Mouse (Mus musculus) thymus, adult 2 months (tissue): ENCODE measurements at regions not wholly inside any gene's neighbourhood (a gene's known extent, or its start where the extent isn't known, plus 50 kb on each side); places are given as distances from the start of the nearest gene placed in this dataset.

Experiments used
- CTCF ChIP-seq: fragments of 200-500 bp; IDR thresholded peaks from 2 replicates; pipeline ENCODE4 v1.5.1; 2012; ENCODE audit warnings: mild to moderate bottlenecking, control low read depth, low read length, moderate library complexity, borderline replicate concordance; ENCODE audit not compliant: control insufficient read depth, poor library complexity, insufficient read depth; ENCODE audit errors: extremely low read depth
- POLR2A ChIP-seq: fragments of 200-500 bp; IDR thresholded peaks from 2 replicates; pipeline ENCODE4 v1.6.1; 2012; ENCODE audit warnings: mild to moderate bottlenecking, low read length, control low read depth, moderate library complexity; ENCODE audit not compliant: control insufficient read depth, poor library complexity, insufficient read depth; ENCODE audit errors: extremely low read depth

GRCm38 (mm10) chr7:129694168-129694567 lies 102.5 kb downstream of the Wdr11 start:
- no peak for TF ChIP-seq CTCF
- no peak for TF ChIP-seq POLR2A
